Mouse (Mus musculus) hindbrain, embryonic 13.5 days (tissue): ENCODE measurements at regions not wholly inside any gene's neighbourhood (a gene's known extent, or its start where the extent isn't known, plus 50 kb on each side); places are given as distances from the start of the nearest gene placed in this dataset.
A peak's percentile ranks its signal among the peaks of the same experiment; 100 is the strongest.

ENCODE experiments used
- ATAC-seq: fragments of 200-750 bp; cut with Nextera tagmentation; 2 replicates; pipeline ENCODE4 v1.8.0; 2017; ENCODE audit warnings: moderate TSS enrichment; ENCODE audit not compliant: low FRiP score
- H3K27ac ChIP-seq: fragments of 300-500 bp; sonication (generic); 2 replicates; pipeline ENCODE4 v1.5.1; 2015; ENCODE audit warnings: inconsistent platforms, mild to moderate bottlenecking, moderate library complexity
- H3K27me3 ChIP-seq: fragments of 300-500 bp; sonication (generic); 2 replicates; pipeline ENCODE4 v1.6.1; 2015; ENCODE audit warnings: mild to moderate bottlenecking, inconsistent platforms
- H3K36me3 ChIP-seq: fragments of 300-500 bp; sonication (generic); 2 replicates; pipeline ENCODE4 v1.6.1; 2015; ENCODE audit warnings: mild to moderate bottlenecking, inconsistent platforms
- H3K4me1 ChIP-seq: fragments of 300-500 bp; sonication (generic); replicated peaks from 2 replicates; pipeline ENCODE4 v1.6.1; 2015; ENCODE audit warnings: inconsistent platforms
- H3K4me2 ChIP-seq: fragments of 300-500 bp; sonication (generic); 2 replicates; pipeline ENCODE4 v1.6.1; 2015; ENCODE audit warnings: inconsistent platforms, mild to moderate bottlenecking, moderate library complexity
- H3K4me3 ChIP-seq: fragments of 300-500 bp; sonication (generic); 2 replicates; pipeline ENCODE4 v1.5.1; 2015; ENCODE audit warnings: mild to moderate bottlenecking, inconsistent platforms
- H3K9ac ChIP-seq: fragments of 300-500 bp; sonication (generic); 2 replicates; pipeline ENCODE4 v1.6.1; 2015; ENCODE audit warnings: mild to moderate bottlenecking, inconsistent platforms
- H3K9me3 ChIP-seq: fragments of 300-500 bp; sonication (generic); 2 replicates; pipeline ENCODE4 v1.6.1; 2016; ENCODE audit warnings: inconsistent platforms
- WGBS: fragments of 180-500 bp; shearing (Covaris S2); methylation state at CpG from one replicate; pipeline ENCODE4 v1.1.7; 2015; 5-methylcytosine and 5-hydroxymethylcytosine counted together

DNA sequence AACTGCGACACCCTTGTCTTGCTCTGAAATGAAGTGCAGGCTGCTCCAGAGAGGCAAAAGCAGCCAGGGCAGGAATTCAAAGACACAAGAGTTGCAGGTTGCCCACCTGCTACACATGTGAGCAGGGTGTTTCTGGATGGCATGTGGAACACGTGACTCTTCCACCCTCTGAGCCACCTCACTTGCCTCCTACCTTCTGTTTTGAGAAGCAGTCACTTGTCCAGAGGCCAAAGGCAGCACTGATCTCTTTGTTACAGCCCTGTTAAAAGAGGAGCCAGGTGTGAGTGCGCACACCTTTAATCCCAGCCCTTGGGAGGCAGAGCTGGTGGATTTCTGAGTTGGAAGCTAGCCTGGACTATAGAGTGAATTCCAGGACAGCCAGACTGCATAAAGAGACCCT is 79.7 kb upstream of the Tle3 start:
- no peak overlapping the region for H3K4me2 ChIP-seq
- no peak for ATAC-seq
- 75% methylated on average over 3 of the region's 3 CpGs for WGBS
- H3K4me3 ChIP-seq, result no peak overlapping the region
- no peak overlapping the region for H3K27ac ChIP-seq
- H3K4me1 ChIP-seq, result peaks cover 11% of the 10 kb centered on the region
- H3K9me3 ChIP-seq, result 0 out of 2 replicates have a peak, but pooled peaks cover 7% of the 10 kb centered on the region
- H3K27me3 ChIP-seq, result peaks cover 36% of the 10 kb centered on the region
- H3K36me3 ChIP-seq, result no peaks in the 10 kb centered on the region
- H3K9ac ChIP-seq, result no peak overlapping the region

DNA sequence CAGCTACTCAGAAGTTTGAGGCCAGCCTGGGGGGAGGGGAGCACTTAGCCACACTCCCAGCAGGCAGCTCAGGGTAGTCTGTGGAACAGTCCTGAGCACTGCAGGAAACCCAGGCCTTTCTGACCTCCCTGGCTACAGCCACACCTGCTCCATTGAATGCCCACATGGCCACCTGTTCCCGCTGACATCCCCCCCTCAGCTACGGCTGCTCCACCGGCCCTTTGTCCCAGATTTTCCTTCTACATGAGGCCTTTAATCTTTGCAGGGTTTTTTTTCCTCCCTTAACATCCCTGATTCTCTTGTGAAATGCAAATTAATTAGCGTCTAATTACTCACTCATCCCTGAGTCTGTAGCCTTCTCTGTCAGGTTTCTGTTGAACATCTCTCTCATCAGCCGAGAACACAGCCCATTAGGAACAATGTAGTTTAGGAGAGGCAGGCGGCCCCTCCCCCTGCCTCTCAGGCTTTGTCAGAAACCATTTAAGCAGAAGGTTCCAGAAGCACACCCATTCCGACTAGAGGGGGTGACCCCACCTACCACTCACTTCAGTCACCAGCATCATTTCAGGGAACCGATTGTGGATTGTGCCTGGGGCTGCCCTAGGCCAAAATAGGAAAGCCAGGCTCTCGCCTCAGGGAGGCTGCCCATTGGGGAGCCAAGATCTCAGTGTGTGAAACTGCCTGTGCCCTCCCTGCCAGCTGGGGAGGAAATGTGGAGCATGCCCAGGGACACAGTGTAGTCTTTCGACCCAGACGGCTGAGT is 78.8 kb upstream of the Tle3 start:
- H3K9me3 ChIP-seq, result 0 out of 2 replicates have a peak, but pooled peaks cover 1% of the 10 kb centered on the region
- no peak overlapping the region for H3K4me3 ChIP-seq
- no peak overlapping the region for H3K4me2 ChIP-seq
- no peak for ATAC-seq
- H3K27ac ChIP-seq, result peak overlapping the region; percentile 30; the same call in 1 of the 2 replicates
- peaks cover 14% of the 10 kb centered on the region for H3K4me1 ChIP-seq
- H3K36me3 ChIP-seq, result no peaks in the 10 kb centered on the region
- peaks cover 40% of the 10 kb centered on the region for H3K27me3 ChIP-seq
- H3K9ac ChIP-seq, result no peak overlapping the region
- 12% methylated on average over 11 of the region's 11 CpGs for WGBS

- H3K4me3 ChIP-seq, result no peak overlapping the region
- H3K9ac ChIP-seq, result no peak overlapping the region
- H3K36me3 ChIP-seq, result no peaks in the 10 kb centered on the region
- H3K27me3 ChIP-seq, result peaks cover 37% of the 10 kb centered on the region
- no peak overlapping the region for H3K27ac ChIP-seq
- H3K4me1 ChIP-seq, result peaks cover 14% of the 10 kb centered on the region
- no peaks in the 10 kb centered on the region for H3K9me3 ChIP-seq
- ATAC-seq, result no peak
- H3K4me2 ChIP-seq, result no peak overlapping the region
- 88% methylated on average over 5 of the region's 5 CpGs for WGBS
Observed at GRCm38 (mm10) chr9:61295001-61295400, 77.2 kb upstream of the Tle3 start.

DNA sequence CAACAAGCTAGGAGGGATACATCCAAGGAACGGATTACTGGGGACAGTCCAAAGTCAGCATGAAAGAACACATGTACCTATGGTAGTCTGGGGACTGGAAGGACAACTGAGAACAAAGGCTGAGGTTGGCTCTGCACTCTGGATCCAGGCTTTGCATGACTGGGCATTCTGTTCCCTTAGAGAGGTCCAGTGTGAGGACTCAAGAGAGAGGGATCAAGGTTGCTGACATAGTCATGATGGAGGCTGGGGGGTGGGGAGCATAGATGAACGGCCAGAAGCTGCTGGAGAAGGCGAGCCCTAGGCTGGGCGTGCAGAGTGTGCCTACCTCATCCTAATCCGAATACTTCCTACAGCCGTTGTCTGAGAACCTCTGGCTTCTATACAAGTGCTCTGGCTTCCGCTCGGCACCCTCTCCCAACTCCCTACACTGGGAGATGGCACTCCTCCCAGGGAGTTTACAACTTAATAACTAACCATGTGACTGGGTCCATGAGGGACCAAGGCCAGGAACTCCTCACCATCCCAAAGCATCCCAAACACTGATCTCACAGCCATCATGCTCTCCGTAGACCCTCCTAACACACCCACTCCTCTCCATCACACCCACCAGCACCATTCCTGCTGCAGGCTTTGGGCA is 75.7 kb upstream of the Tle3 start:
- no peaks in the 10 kb centered on the region for H3K9me3 ChIP-seq
- WGBS, result 91% methylated on average over 9 of the region's 9 CpGs
- no peaks in the 10 kb centered on the region for H3K36me3 ChIP-seq
- H3K4me3 ChIP-seq, result no peak overlapping the region
- peaks cover 39% of the 10 kb centered on the region for H3K27me3 ChIP-seq
- no peak overlapping the region for H3K9ac ChIP-seq
- peaks cover 14% of the 10 kb centered on the region for H3K4me1 ChIP-seq
- H3K4me2 ChIP-seq, result no peak overlapping the region
- no peak overlapping the region for H3K27ac ChIP-seq
- ATAC-seq, result no peak

GRCm38 (mm10) chr9:61297385-61297784 is 74.8 kb upstream of the Tle3 start:
- WGBS, result 54% methylated on average over 4 of the region's 4 CpGs
- H3K27ac ChIP-seq, result no peak overlapping the region
- no peak overlapping the region for H3K9ac ChIP-seq

DNA sequence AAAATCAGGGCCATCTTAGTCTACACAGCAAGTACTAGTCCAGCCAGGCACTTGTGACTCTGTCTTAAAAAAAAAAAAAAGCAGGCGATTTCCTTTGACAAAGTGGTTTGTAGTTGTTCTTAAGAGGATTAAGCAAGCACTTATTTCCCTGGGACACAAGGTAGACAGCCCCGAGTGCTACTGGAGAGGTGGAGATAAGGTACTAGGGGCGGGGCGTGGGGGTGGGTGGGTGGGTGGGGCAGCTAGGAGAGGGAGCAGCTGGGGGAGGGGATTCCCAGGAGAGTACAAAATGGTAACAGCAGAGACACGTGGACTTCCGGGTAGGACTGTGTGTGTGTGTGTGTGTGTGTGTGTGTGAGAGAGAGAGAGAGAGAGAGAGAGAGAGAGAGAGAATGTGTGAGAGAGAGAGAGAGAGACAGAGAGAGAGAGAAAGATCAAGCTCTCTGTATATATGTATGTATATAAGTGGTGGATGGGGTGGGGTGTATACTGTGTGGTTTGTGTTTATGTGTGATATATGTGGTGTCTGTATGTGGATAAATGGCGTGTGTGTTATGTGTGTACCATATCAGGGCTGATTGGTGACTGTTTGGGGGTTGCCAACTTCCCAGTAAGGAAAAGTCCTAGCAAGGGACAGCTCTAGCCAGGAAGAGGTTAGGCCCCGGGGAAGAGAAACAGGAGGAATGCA is 72.1 kb upstream of the Tle3 start:
- H3K4me2 ChIP-seq, result no peak overlapping the region
- H3K27me3 ChIP-seq, result peaks cover 26% of the 10 kb centered on the region
- no peak overlapping the region for H3K27ac ChIP-seq
- H3K4me1 ChIP-seq, result peaks cover 3% of the 10 kb centered on the region; the same call in 1 of the 2 replicates
- H3K36me3 ChIP-seq, result no peaks in the 10 kb centered on the region
- no peak overlapping the region for H3K9ac ChIP-seq
- no peak overlapping the region for H3K4me3 ChIP-seq
- ATAC-seq, result no peak
- no peaks in the 10 kb centered on the region for H3K9me3 ChIP-seq
- WGBS, result 72% methylated on average over 8 of the region's 8 CpGs

More at GRCm38 (mm10) chr9:61297385-61297784, 74.8 kb upstream of the Tle3 start:
- ATAC-seq, result no peak
- Histone ChIP-seq H3K4me2 (no peak overlapping the region), H3K4me3 (no peak overlapping the region), H3K9me3 (no peaks in the 10 kb centered on the region), H3K36me3 (no peaks in the 10 kb centered on the region), H3K4me1 (peaks cover 14% of the 10 kb centered on the region), H3K27me3 (peaks cover 30% of the 10 kb centered on the region)

DNA sequence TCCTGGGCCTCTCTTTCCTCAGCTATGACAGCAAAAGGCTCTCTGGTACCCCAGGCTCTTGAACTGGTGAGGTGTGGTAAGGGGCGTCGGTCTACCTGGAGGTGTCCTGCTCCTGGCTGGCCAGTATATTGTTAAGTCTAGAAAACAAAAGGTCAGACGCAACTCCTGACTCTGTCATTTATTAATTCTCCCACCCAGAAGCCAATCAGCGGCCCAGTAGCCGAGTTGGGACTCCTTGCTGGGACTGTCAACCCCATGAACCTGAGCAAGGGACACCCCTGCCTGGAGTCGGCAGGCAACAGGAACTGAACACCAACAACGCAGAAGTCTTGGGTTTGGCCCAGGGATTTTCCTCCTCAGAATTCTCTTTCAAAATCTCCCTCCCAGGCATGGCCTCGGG is 71.1 kb upstream of the Tle3 start:
- WGBS, result 85% methylated on average over 8 of the region's 8 CpGs
- H3K4me1 ChIP-seq, result peaks cover 3% of the 10 kb centered on the region; the same call in 1 of the 2 replicates
- H3K4me3 ChIP-seq, result no peak overlapping the region
- H3K4me2 ChIP-seq, result no peak overlapping the region
- peaks cover 28% of the 10 kb centered on the region for H3K27me3 ChIP-seq
- H3K27ac ChIP-seq, result no peak overlapping the region
- no peaks in the 10 kb centered on the region for H3K36me3 ChIP-seq
- H3K9me3 ChIP-seq, result no peaks in the 10 kb centered on the region
- no peak for ATAC-seq
- no peak overlapping the region for H3K9ac ChIP-seq

DNA sequence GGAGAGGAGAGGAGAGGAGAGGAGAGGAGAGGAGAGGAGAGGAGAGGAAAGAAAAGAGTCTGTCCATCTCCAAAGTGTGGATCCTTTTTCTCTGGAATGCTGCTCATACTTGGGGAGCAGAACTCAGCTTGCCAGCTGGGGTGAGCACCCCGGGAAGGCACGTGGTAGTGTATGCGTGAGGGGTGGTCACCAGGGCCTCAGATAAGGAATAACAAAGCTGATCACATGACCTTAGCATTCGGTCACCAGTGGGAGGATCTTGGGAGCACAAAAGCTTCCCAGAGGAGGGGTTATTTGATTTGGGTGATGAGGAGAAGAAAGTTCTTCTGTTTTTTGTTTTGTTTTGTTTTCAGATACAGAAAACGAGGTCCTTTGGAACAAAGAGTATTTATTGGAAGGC is 69.4 kb upstream of the Tle3 start:
- Histone ChIP-seq H3K27me3 (peaks cover 21% of the 10 kb centered on the region), H3K27ac (no peak overlapping the region), H3K4me1 (0 out of 2 replicates have a peak, but pooled peaks cover 3% of the 10 kb centered on the region), H3K4me3 (no peak overlapping the region), H3K36me3 (no peaks in the 10 kb centered on the region), H3K9ac (no peak overlapping the region), H3K4me2 (no peak overlapping the region), H3K9me3 (no peaks in the 10 kb centered on the region)
- WGBS, result 12% methylated on average over 5 of the region's 5 CpGs
- ATAC-seq, result no peak

- H3K27me3 ChIP-seq, result peaks cover 15% of the 10 kb centered on the region; the same call in 1 of the 2 replicates
- no peak overlapping the region for H3K27ac ChIP-seq
- H3K9ac ChIP-seq, result no peak overlapping the region
- no peak overlapping the region for H3K4me3 ChIP-seq
- 76% methylated on average over 9 of the region's 9 CpGs for WGBS
- H3K9me3 ChIP-seq, result no peaks in the 10 kb centered on the region
- H3K36me3 ChIP-seq, result no peaks in the 10 kb centered on the region
- peaks cover 15% of the 10 kb centered on the region; the same call in 1 of the 2 replicates for H3K4me1 ChIP-seq
- H3K4me2 ChIP-seq, result no peak overlapping the region
- no peak for ATAC-seq
Observed at GRCm38 (mm10) chr9:61306306-61306705, 65.9 kb upstream of the Tle3 start.

GRCm38 (mm10) chr9:61309096-61309495 is 63.1 kb upstream of the Tle3 start:
- Histone ChIP-seq H3K9ac (no peak overlapping the region), H3K9me3 (no peaks in the 10 kb centered on the region), H3K36me3 (no peaks in the 10 kb centered on the region), H3K27me3 (peaks cover 21% of the 10 kb centered on the region), H3K27ac (no peak overlapping the region), H3K4me2 (no peak overlapping the region), H3K4me1 (peaks cover 30% of the 10 kb centered on the region), H3K4me3 (no peak overlapping the region)
- 50% methylated on average over 3 of the region's 3 CpGs for WGBS
- ATAC-seq, result no peak

- Histone ChIP-seq H3K27me3 (peaks cover 23% of the 10 kb centered on the region), H3K36me3 (no peaks in the 10 kb centered on the region), H3K4me2 (no peak overlapping the region), H3K4me3 (no peak overlapping the region), H3K9ac (no peak overlapping the region; the same call in 1 of the 2 replicates), H3K9me3 (no peaks in the 10 kb centered on the region), H3K27ac (no peak overlapping the region), H3K4me1 (peaks cover 38% of the 10 kb centered on the region)
- ATAC-seq, result no peak
- 91% methylated on average over 8 of the region's 8 CpGs for WGBS
Observed at GRCm38 (mm10) chr9:61309768-61310493, 62.2 kb upstream of the Tle3 start.

GRCm38 (mm10) chr9:61310574-61310973 is 61.6 kb upstream of the Tle3 start:
- Histone ChIP-seq H3K27me3 (peaks cover 20% of the 10 kb centered on the region), H3K4me1 (peaks cover 44% of the 10 kb centered on the region), H3K27ac (no peak overlapping the region), H3K9me3 (no peaks in the 10 kb centered on the region), H3K36me3 (no peaks in the 10 kb centered on the region), H3K4me3 (no peak overlapping the region), H3K4me2 (no peak overlapping the region), H3K9ac (no peak overlapping the region)
- no peak for ATAC-seq
- 80% methylated on average over 5 of the region's 5 CpGs for WGBS
